Mouse (Mus musculus) lung, postnatal 0 days (tissue): ENCODE data around the gene Jade1. TPM values are rescaled to one million over a fixed set of nuclear protein-coding genes. Genes with fewer than 3 reads are reported as not detected.

Experiments
- ATAC-seq: fragments of 200-750 bp; cut with Nextera tagmentation; 2 replicates; pipeline ENCODE4 v1.8.0; 2017; ENCODE audit warnings: moderate library complexity
- DNase-seq: peaks from one replicate; pipeline ENCODE4 v3.0.0-alpha.2; 2016; ENCODE audit warnings: low spot score
- H3K27ac ChIP-seq: fragments of 300-500 bp; sonication (generic); 2 replicates; pipeline ENCODE4 v1.5.1; 2014; ENCODE audit warnings: antibody characterized with exemption, mild to moderate bottlenecking, low read length, mixed read lengths
- H3K27me3 ChIP-seq: fragments of 300-500 bp; sonication (generic); replicated peaks from 2 replicates; pipeline ENCODE4 v1.6.1; 2014; ENCODE audit warnings: low read length, mixed read lengths; ENCODE audit not compliant: insufficient read depth
- H3K36me3 ChIP-seq: fragments of 300-500 bp; sonication (generic); 2 replicates; pipeline ENCODE4 v1.6.1; 2014; ENCODE audit warnings: low read length, mixed read lengths; ENCODE audit not compliant: insufficient read depth
- H3K4me1 ChIP-seq: fragments of 300-500 bp; sonication (generic); 2 replicates; pipeline ENCODE4 v1.6.1; 2014; ENCODE audit warnings: antibody characterized with exemption, low read depth, low read length, mixed read lengths; ENCODE audit not compliant: insufficient read depth
- H3K4me2 ChIP-seq: fragments of 300-500 bp; sonication (generic); replicated peaks from 2 replicates; pipeline ENCODE4 v1.6.1; 2014; ENCODE audit warnings: low read depth, mild to moderate bottlenecking, low read length, moderate library complexity, mixed read lengths
- H3K4me3 ChIP-seq: fragments of 300-500 bp; sonication (generic); 2 replicates; pipeline ENCODE4 v1.5.1; 2014; ENCODE audit warnings: low read depth, low read length
- H3K9ac ChIP-seq: fragments of 300-500 bp; sonication (generic); replicated peaks from 2 replicates; pipeline ENCODE4 v1.6.1; 2014; ENCODE audit warnings: low read depth, mild to moderate bottlenecking
- H3K9me3 ChIP-seq: fragments of 300-500 bp; sonication (generic); 2 replicates; pipeline ENCODE4 v1.6.1; 2016; ENCODE audit warnings: low read length, mixed read lengths
- CTCF ChIP-seq: IDR thresholded peaks from 2 replicates; pipeline ENCODE4 v1.5.1; 2016; ENCODE audit warnings: antibody characterized with exemption, mild to moderate bottlenecking
- EP300 ChIP-seq: IDR thresholded peaks from 2 replicates; pipeline ENCODE4 v1.6.1; 2016; ENCODE audit warnings: antibody characterized with exemption, mild to moderate bottlenecking, control low read depth
- WGBS: fragments of 180-500 bp; shearing (Covaris S2); extraction: QIAGEN DNeasy Blood & Tissue Kit; methylation state at CpG from one replicate; pipeline ENCODE4 v1.1.7; 2014; 5-methylcytosine and 5-hydroxymethylcytosine counted together
- polyA plus RNA-seq: library from polyadenylated mRNA; unstranded; fragments of >200 nt; fragmentation: Nextera tagmentation; extraction: Ambion mirVana; gene quantifications from 2 replicates; pipeline ENCODE4 v1.2.1, GENCODE M21; 2015

Gene Jade1
- polyA plus RNA-seq: 6.0 and 7.7 TPM in 2 replicates

DNA sequence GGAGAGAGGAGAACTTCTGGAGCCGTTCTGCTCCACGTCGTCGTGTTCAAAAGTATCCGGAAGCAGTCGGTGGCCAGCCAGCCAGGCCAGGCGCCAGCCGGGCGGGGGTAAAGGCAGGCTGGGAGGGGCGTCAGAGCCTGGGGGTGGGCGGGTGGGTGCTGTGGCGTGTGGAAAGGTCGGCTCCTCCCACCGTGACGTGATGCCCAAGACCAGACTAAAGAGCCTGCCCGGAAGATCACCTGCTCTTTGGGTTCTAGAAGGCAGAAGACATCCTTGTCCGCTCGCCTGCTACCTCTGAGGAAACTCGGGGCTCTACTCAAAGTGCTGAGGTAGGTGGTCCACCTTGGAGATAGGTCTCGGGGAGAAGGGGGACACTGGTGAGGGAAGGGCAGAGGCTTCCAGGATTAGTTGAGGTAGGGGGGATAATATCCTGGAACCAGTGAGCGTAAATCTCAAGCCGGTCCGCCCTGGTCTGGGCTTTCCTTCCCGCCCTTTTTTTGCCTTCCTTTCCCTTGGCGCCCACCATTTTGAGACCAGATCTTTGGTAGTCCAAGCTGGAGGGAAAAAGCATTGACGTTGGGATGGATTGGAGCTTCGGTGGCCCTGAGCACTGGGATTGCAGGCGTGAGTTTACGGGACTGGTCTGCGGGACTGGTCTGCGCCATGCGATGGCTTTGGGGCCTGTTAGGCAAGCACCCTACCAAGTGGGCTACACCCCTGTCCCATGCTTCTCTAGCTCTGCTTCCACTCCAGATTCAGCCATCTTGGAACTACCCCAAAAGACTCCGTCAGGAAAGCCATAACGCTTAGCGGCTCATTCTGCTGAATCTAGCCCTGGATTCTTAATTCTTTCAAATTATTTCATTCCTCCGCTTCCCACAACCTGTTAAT, at the start of gene Jade1:
TSS of gene Jade1 (plus strand) at position 241 of the 891 bp plus-strand sequence.
- H3K4me2 ChIP-seq: no peak within 1 kb of the TSS
- 96% methylated on average over 35 of the region's 36 CpGs for WGBS
- H3K9ac ChIP-seq: no peak within 1 kb of the TSS
- no peak for TF ChIP-seq EP300
- no peak for TF ChIP-seq CTCF
- no peaks in the 10 kb centered on the region for H3K9me3 ChIP-seq
- H3K4me1 ChIP-seq: no peaks in the 10 kb centered on the region
- DNase-seq: no peak
- no peaks in the 10 kb centered on the region for H3K27me3 ChIP-seq
- no peaks in the 10 kb centered on the region for H3K36me3 ChIP-seq
- no peak within 1 kb of the TSS for H3K4me3 ChIP-seq
- H3K27ac ChIP-seq: no peak within 1 kb of the TSS
- no peak for ATAC-seq

DNA sequence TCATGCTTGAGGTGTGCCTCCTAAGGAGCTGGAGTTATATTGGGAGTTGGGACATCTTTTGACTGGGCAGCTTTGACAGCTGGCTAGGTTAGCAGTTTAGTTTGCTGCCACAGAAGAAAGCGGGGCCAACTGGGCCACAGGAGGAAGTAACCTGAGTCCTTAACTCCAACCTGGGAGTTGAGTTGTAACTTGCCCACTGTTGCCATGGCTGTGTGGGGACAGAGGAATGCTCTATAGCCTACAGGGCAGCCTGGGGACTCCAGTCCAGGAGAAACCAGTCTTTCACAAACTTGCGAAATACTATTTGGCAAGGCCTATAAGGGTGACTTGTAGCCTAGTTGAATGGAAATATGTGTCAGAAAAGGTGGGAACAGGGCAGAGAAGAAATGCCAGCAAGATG, 46.1 kb upstream of the Jade1 start:
- no peak overlapping the region for H3K4me3 ChIP-seq
- no peak overlapping the region for H3K4me2 ChIP-seq
- H3K36me3 ChIP-seq: no peaks in the 10 kb centered on the region
- ATAC-seq (peak; percentile 96), DNase-seq (peak; percentile 78)
- no peak overlapping the region for H3K27ac ChIP-seq
- H3K9ac ChIP-seq: no peak overlapping the region
- WGBS: 77% methylated on average over 2 of the region's 2 CpGs
- H3K4me1 ChIP-seq: no peaks in the 10 kb centered on the region
- no peaks in the 10 kb centered on the region for H3K27me3 ChIP-seq
- H3K9me3 ChIP-seq: no peaks in the 10 kb centered on the region
- TF ChIP-seq EP300 (no peak), CTCF (0 out of 2 replicates have a peak, but pooled peaks have one; percentile 11)

DNA sequence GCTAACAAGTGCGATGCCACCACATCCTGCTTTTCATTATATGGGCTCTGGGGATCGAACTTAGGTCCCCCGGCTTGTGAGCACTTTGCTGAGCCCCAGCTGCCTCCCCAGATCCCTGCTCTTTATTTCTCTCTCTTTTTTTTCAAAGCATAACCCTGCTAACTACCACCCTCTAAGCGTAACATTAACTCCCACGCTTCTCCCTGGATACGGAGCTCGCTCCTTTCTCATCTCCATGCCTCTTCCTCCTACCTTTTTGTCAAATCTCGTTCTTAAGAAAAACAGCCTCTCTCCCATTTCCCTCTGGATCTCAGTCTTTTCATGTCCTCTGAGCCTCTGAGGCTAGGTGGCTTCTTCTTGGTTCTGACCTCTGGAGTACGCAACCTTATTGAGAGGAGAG, 45.3 kb upstream of the Jade1 start:
- H3K4me3 ChIP-seq: no peak overlapping the region
- no peaks in the 10 kb centered on the region for H3K27me3 ChIP-seq
- H3K4me2 ChIP-seq: no peak overlapping the region
- no peak overlapping the region for H3K27ac ChIP-seq
- ATAC-seq (no peak), DNase-seq (no peak)
- 83% methylated on average over 9 of the region's 9 CpGs for WGBS
- H3K36me3 ChIP-seq: no peaks in the 10 kb centered on the region
- H3K9me3 ChIP-seq: no peaks in the 10 kb centered on the region
- no peaks in the 10 kb centered on the region for H3K4me1 ChIP-seq
- no peak overlapping the region for H3K9ac ChIP-seq
- TF ChIP-seq EP300 (no peak), CTCF (no peak)

DNA sequence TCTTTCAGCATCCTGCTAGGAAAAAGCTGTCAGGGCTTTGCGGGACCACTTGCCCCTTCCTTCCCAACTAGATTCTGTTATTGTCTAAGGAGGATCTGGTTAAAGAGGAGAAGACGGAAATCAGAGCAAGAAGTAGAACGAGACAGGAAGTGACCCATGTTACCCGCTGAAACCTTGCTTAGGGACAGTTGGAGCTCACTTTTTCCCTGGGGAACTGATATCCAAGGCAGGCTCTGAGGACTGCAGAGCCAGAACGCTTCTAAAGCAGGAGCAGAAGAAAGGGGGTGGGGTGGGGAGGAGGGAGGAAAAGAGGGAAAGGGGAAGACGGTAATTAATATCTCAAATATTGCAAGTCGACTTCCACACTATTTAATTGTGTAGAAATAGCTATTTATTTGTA, 44.8 kb upstream of the Jade1 start:
- Histone ChIP-seq H3K9me3 (no peaks in the 10 kb centered on the region), H3K9ac (no peak overlapping the region), H3K27me3 (no peaks in the 10 kb centered on the region), H3K4me3 (no peak overlapping the region), H3K27ac (no peak overlapping the region), H3K4me2 (no peak overlapping the region), H3K36me3 (no peaks in the 10 kb centered on the region), H3K4me1 (no peaks in the 10 kb centered on the region)
- ATAC-seq (no peak), DNase-seq (no peak)
- TF ChIP-seq CTCF: no peak
- TF ChIP-seq EP300: no peak
- 52% methylated on average over 7 of the region's 7 CpGs for WGBS

DNA sequence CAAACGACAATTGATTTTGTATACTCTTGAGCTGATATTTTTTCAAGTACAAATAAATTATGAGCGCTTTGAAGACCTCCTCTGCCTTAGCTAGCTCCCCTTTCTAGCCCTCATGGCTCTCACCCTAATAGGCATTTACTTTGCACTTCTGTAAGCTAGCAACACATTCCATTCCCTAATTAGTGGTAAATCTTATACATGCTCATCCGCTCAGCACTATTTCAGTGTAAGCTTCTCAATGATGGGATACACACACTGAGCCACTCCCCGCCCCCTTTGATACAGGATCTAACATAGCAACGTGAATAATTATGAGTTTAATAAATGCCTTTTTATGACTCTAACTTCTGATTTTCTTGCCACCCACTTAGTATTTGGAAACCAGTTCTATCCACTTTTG, 41.5 kb upstream of the Jade1 start:
- WGBS: 64% methylated on average over 5 of the region's 5 CpGs
- no peaks in the 10 kb centered on the region for H3K36me3 ChIP-seq
- DNase-seq (no peak), ATAC-seq (no peak)
- H3K4me3 ChIP-seq: no peak overlapping the region
- TF ChIP-seq EP300 (no peak), CTCF (no peak)
- H3K9ac ChIP-seq: no peak overlapping the region
- H3K4me1 ChIP-seq: no peaks in the 10 kb centered on the region
- H3K9me3 ChIP-seq: no peaks in the 10 kb centered on the region
- no peak overlapping the region for H3K27ac ChIP-seq
- H3K4me2 ChIP-seq: no peak overlapping the region
- H3K27me3 ChIP-seq: no peaks in the 10 kb centered on the region

DNA sequence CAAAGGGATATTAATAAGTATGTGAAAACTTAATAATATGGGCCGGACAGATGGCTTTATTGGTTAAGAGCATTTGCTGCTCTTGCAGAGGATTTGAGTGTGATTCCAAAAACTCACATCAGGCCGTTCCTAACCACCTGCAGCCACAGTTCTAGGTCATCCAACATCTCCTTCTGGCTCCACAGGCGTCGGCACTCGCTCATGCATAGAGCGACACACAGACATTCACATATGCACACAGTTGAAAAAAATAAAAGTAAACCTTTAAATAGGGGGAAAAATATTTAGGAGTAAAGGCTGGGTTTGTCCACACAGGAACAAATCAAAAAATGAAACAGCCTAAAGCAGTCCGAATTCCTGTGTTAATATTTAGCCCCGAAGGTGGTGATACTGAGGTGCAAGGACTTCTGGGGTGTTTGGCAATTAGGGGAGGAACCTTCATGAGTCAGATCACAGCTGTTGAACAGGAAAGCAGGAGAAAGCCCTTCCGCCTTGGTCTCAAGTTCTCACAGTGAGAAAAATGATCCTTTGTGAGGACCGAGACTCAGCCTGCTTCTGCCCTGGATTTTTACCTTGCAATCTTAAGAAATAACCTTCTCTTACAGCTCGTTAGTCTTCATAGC, 40.7 kb upstream of the Jade1 start:
- Histone ChIP-seq H3K4me3 (no peak overlapping the region), H3K4me2 (no peak overlapping the region), H3K36me3 (no peaks in the 10 kb centered on the region), H3K9me3 (no peaks in the 10 kb centered on the region), H3K27ac (no peak overlapping the region), H3K9ac (no peak overlapping the region), H3K4me1 (no peaks in the 10 kb centered on the region), H3K27me3 (no peaks in the 10 kb centered on the region)
- DNase-seq: peak; percentile 65
- WGBS: 63% methylated on average over 11 of the region's 11 CpGs
- ATAC-seq: peak; percentile 32; the same call in 1 of the 2 replicates
- TF ChIP-seq EP300: no peak
- no peak for TF ChIP-seq CTCF
